Mouse (Mus musculus) cerebellum, adult 9-11 months (tissue): ENCODE measurements at regions not wholly inside any gene's neighbourhood (a gene's known extent, or its start where the extent isn't known, plus 50 kb on each side); places are given as distances from the start of the nearest gene placed in this dataset.

Experiments used
- DNase-seq: peaks from one replicate; pipeline ENCODE4 v3.0.0; 2022

GRCm38 (mm10) chr14:47795062-47795461 is 146.8 kb downstream of the Ktn1 start:
- no peak for DNase-seq

- DNase-seq: no peak
Observed at GRCm38 (mm10) chr14:47798203-47798602, 150.0 kb downstream of the Ktn1 start.

- DNase-seq: no peak
Observed at GRCm38 (mm10) chr14:47799564-47799963, 151.3 kb downstream of the Ktn1 start.

GRCm38 (mm10) chr14:47805202-47805601 is 157.0 kb downstream of the Ktn1 start:
- DNase-seq: no peak

- DNase-seq: no peak
Observed at GRCm38 (mm10) chr14:47805771-47806535, 157.7 kb downstream of the Ktn1 start.

GRCm38 (mm10) chr14:47808097-47808910 is 160.1 kb downstream of the Ktn1 start:
- no peak for DNase-seq

- DNase-seq: no peak
Observed at GRCm38 (mm10) chr14:47818224-47818623, 170.0 kb downstream of the Ktn1 start.

GRCm38 (mm10) chr14:47818641-47819040 is 170.4 kb downstream of the Ktn1 start:
- no peak for DNase-seq

GRCm38 (mm10) chr14:47820571-47821143 is 172.4 kb downstream of the Ktn1 start:
- DNase-seq: no peak

- DNase-seq: no peak
Observed at GRCm38 (mm10) chr14:47823182-47823581, 174.9 kb downstream of the Ktn1 start.

GRCm38 (mm10) chr14:47823696-47824095 is 175.4 kb downstream of the Ktn1 start:
- DNase-seq: no peak

GRCm38 (mm10) chr14:47825446-47825956 is 177.3 kb downstream of the Ktn1 start:
- no peak for DNase-seq

- no peak for DNase-seq
Observed at GRCm38 (mm10) chr14:47826545-47826944, 178.3 kb downstream of the Ktn1 start.

- no peak for DNase-seq
Observed at GRCm38 (mm10) chr14:47827623-47828022, 179.4 kb downstream of the Ktn1 start.

GRCm38 (mm10) chr14:47833696-47834095 is 185.4 kb downstream of the Ktn1 start:
- DNase-seq: no peak

GRCm38 (mm10) chr14:47835408-47835807 is 187.2 kb downstream of the Ktn1 start:
- no peak for DNase-seq

- DNase-seq: no peak
Observed at GRCm38 (mm10) chr14:47839493-47840215, 191.4 kb downstream of the Ktn1 start.

- DNase-seq: no peak
Observed at GRCm38 (mm10) chr14:47844366-47844765, 196.1 kb downstream of the Ktn1 start.

- DNase-seq: no peak
Observed at GRCm38 (mm10) chr14:47848861-47849260, 200.6 kb downstream of the Ktn1 start.

- no peak for DNase-seq
Observed at GRCm38 (mm10) chr14:47856280-47856765, 208.1 kb downstream of the Ktn1 start.

- no peak for DNase-seq
Observed at GRCm38 (mm10) chr14:47857271-47857670, 209.0 kb downstream of the Ktn1 start.

- DNase-seq: no peak
Observed at GRCm38 (mm10) chr14:47857731-47858556, 209.7 kb downstream of the Ktn1 start.
